In genomic region chrX:56346932-56347253, GRCm38 (mm10) we compare ENCODE assay signal across 8 mouse cellular contexts. TPM values are rescaled to one million over a fixed set of nuclear protein-coding genes. Genes with fewer than 3 reads are reported as not detected.
DNase-seq lines count a peak whose midpoint lies in the region; ATAC-seq and TF ChIP-seq lines count a peak whose summit lies in the region.

No protein-coding gene starts in this region.

- ATAC-seq in hindbrain, embryonic 14.5 days (ENCODE audit: low FRiP score) = peak; percentile 7; the same call in 1 of the 2 replicates
- ATAC-seq in limb, embryonic 12.5 days (ENCODE audit: insufficient number of reproducible peaks, insufficient read depth, low FRiP score, low TSS enrichment, low read depth) = peak; percentile 23; the same call in 1 of the 2 replicates
- ATAC-seq in midbrain, embryonic 15.5 days (replicated peaks) = peak; percentile 62; the same call in 1 of the 2 replicates

- H3K9ac ChIP-seq in hindbrain, embryonic 14.5 days = peak overlapping the region; percentile 75
- peak overlapping the region; percentile 63 for H3K9ac ChIP-seq in limb, embryonic 12.5 days (replicated peaks)
- peak overlapping the region; percentile 63; the same call in 1 of the 2 replicates for H3K9ac ChIP-seq in midbrain, embryonic 15.5 days

- WGBS in hindbrain, embryonic 14.5 days = 51% methylated on average over 8 of the region's 8 CpGs
- WGBS in limb, embryonic 12.5 days = 32% methylated on average over 8 of the region's 8 CpGs
- WGBS in midbrain, embryonic 15.5 days = 52% methylated on average over 8 of the region's 8 CpGs

- peaks cover 4% of the 10 kb centered on the region; the same call in 1 of the 2 replicates for H3K4me1 ChIP-seq in hindbrain, embryonic 14.5 days (replicated peaks; ENCODE audit: control insufficient read depth, insufficient read depth, low read length)
- no peaks in the 10 kb centered on the region for H3K4me1 ChIP-seq in limb, embryonic 12.5 days (replicated peaks)
- H3K4me1 ChIP-seq in midbrain, embryonic 15.5 days = no peaks in the 10 kb centered on the region

- peak overlapping the region; percentile 66 for H3K4me3 ChIP-seq in left cerebral cortex, adult 2 months
- H3K4me3 ChIP-seq in hindbrain, embryonic 14.5 days (replicated peaks; ENCODE audit: low read length) = peak overlapping the region; percentile 50
- H3K4me3 ChIP-seq in limb, embryonic 12.5 days (replicated peaks) = peak overlapping the region; percentile 53
- H3K4me3 ChIP-seq in midbrain, embryonic 15.5 days = peak overlapping the region; percentile 55

- no peak for TF ChIP-seq CTCF in left cerebral cortex, adult 2 months (IDR thresholded peaks at IDR 0.05)

- H3K4me2 ChIP-seq in hindbrain, embryonic 14.5 days (replicated peaks) = peak overlapping the region; percentile 53
- H3K4me2 ChIP-seq in limb, embryonic 12.5 days = peak overlapping the region; percentile 52
- peak overlapping the region; percentile 51 for H3K4me2 ChIP-seq in midbrain, embryonic 15.5 days

- no peaks in the 10 kb centered on the region for H3K27me3 ChIP-seq in hindbrain, embryonic 14.5 days (ENCODE audit: control insufficient read depth, insufficient read depth, low read length)
- H3K27me3 ChIP-seq in limb, embryonic 12.5 days = no peaks in the 10 kb centered on the region
- H3K27me3 ChIP-seq in midbrain, embryonic 15.5 days (replicated peaks) = no peaks in the 10 kb centered on the region

- no peak for DNase-seq in left cerebral cortex, adult 2 months (ENCODE audit: extremely low spot score in 1 of 2, low spot score in 2 of 2)
- DNase-seq in left cerebral cortex, adult 8-10 months (ENCODE audit: low spot score in 2 of 2) = no peak
- peak; percentile 11 to 13 for DNase-seq in cerebellum, adult 18-20 months
- DNase-seq in gastrocnemius, adult 18-20 months (ENCODE audit: low spot score) = peak; percentile 77
- DNase-seq in hindbrain, embryonic 14.5 days (ENCODE audit: low spot score) = peak; percentile 44
- no peak for DNase-seq in spleen, adult 18-20 months

- no peak overlapping the region for H3K27ac ChIP-seq in left cerebral cortex, adult 2 months
- no peak overlapping the region for H3K27ac ChIP-seq in hindbrain, embryonic 14.5 days
- H3K27ac ChIP-seq in limb, embryonic 12.5 days = no peak overlapping the region
- no peak overlapping the region for H3K27ac ChIP-seq in midbrain, embryonic 15.5 days

- no peaks in the 10 kb centered on the region for H3K9me3 ChIP-seq in hindbrain, embryonic 14.5 days (ENCODE audit: control insufficient read depth, low read length)
- H3K9me3 ChIP-seq in limb, embryonic 12.5 days = no peaks in the 10 kb centered on the region
- no peaks in the 10 kb centered on the region for H3K9me3 ChIP-seq in midbrain, embryonic 15.5 days

- H3K36me3 ChIP-seq in hindbrain, embryonic 14.5 days (replicated peaks; ENCODE audit: control insufficient read depth, insufficient read depth) = no peaks in the 10 kb centered on the region
- H3K36me3 ChIP-seq in limb, embryonic 12.5 days = peaks cover 3% of the 10 kb centered on the region; the same call in 1 of the 2 replicates
- no peaks in the 10 kb centered on the region for H3K36me3 ChIP-seq in midbrain, embryonic 15.5 days (replicated peaks)

- intact Hi-C loops in left cerebral cortex, adult 2 months (cut with DNase I) = no loop called here

RNA-seq across cellular contexts. Expression of gene Zfp449, which starts 0.7 kb away (rescaled TPM):
- total RNA-seq in left cerebral cortex, adult 2 months (2021) = 1 to 10 TPM; 3.9 to 4.0 TPM
- total RNA-seq in left cerebral cortex, adult 8-10 months (2022) = 1 to 10 TPM; 3.9 to 5.1 (median 4.2) TPM
- 1 to 10 TPM; 2.4 to 2.8 TPM for total RNA-seq in gastrocnemius, adult 18-20 months (2021)
- polyA plus RNA-seq in hindbrain, embryonic 14.5 days (2014; fragmentation: Nextera tagmentation; extraction: Ambion mirVana) = 5.0 and 7.8 TPM in 2 replicates
- polyA plus RNA-seq in limb, embryonic 12.5 days (2016; fragmentation: Nextera tagmentation; extraction: Ambion mirVana) = 6.0 and 8.1 TPM in 2 replicates
- polyA plus RNA-seq in midbrain, embryonic 15.5 days (2015; fragmentation: Nextera tagmentation; extraction: Ambion mirVana) = 6.0 and 6.1 TPM in 2 replicates

RNA-seq across cellular contexts. Expression of gene Smim10l2a, which starts 27.5 kb away (rescaled TPM):
- 10 to 100 TPM; 15.6 to 23.0 TPM for total RNA-seq in left cerebral cortex, adult 2 months (2021)
- 10 to 100 TPM; 17.2 to 22.5 (median 20.0) TPM for total RNA-seq in left cerebral cortex, adult 8-10 months (2022)
- under 1 TPM in 1 of 2 experiments, not detected in 1; 0.09 TPM for total RNA-seq in gastrocnemius, adult 18-20 months (2021)
- 30.2 and 34.4 TPM in 2 replicates for polyA plus RNA-seq in hindbrain, embryonic 14.5 days (2014; fragmentation: Nextera tagmentation; extraction: Ambion mirVana)
- polyA plus RNA-seq in limb, embryonic 12.5 days (2016; fragmentation: Nextera tagmentation; extraction: Ambion mirVana) = 14.1 and 15.0 TPM in 2 replicates
- polyA plus RNA-seq in midbrain, embryonic 15.5 days (2015; fragmentation: Nextera tagmentation; extraction: Ambion mirVana) = 41.0 and 43.5 TPM in 2 replicates

Comparison
In these comparisons a context has a peak if more than half of its experiments do, and no peak if none do; other contexts are left out.
1. DNase-seq: peak in cerebellum, adult 18-20 months (2 of 2), gastrocnemius, adult 18-20 months (single experiment) and hindbrain, embryonic 14.5 days (single experiment); none in left cerebral cortex, adult 2 months (0 of 2), left cerebral cortex, adult 8-10 months (0 of 2) and spleen, adult 18-20 months (0 of 2).
2. ATAC-seq: peak in every context shown above with its lines; median percentile 62 in midbrain, embryonic 15.5 days; 23 in limb, embryonic 12.5 days; 7 in hindbrain, embryonic 14.5 days.
3. RNA of gene Smim10l2a, which starts 27.5 kb away (total RNA-seq): 15.6 to 23.0 TPM in left cerebral cortex, adult 2 months and 17.2 to 22.5 TPM in left cerebral cortex, adult 8-10 months; 0.09 TPM in gastrocnemius, adult 18-20 months; every median in the first group is over 10 times any median in the second.
4. Peak in every context shown above with its lines, with median percentiles within 50 percentile points of each other: H3K4me3 ChIP-seq, H3K4me2 ChIP-seq and H3K9ac ChIP-seq.